Mouse (Mus musculus) adrenal gland, adult (tissue): Measurements from ENCODE around the gene Mknk1.
A peak's percentile ranks its signal among the peaks of the same experiment; 100 is the strongest.

Experiments used
- DNase-seq, 2 experiments: peaks; one replicate each; pipeline ENCODE4 v3.0.0; 2022 to 2023; ENCODE audit warnings: low spot score in 1 of 2; ENCODE audit not compliant: inconsistent age in 2 of 2

Gene Mknk1

DNA sequence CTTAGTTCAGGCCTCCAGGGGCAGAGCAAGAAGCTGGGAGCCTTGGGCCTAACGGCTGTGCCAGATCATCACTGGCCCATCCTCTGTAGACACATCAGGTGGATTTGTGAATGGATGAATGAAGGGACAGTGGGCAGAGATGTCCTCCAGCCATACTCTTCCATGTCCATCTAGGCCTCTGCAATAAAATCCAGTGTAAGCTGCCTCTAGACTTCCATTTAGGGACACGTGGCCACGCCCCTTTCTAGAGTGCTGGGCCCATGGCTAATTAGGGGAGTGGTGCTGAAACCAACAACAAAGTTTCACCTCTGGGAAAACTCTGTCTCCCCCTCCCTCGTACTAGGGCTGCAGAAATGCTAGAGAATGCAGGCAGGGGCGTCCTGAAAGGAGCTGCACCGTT, 51.1 kb downstream of the Mknk1 start:
- no peak for DNase-seq

DNA sequence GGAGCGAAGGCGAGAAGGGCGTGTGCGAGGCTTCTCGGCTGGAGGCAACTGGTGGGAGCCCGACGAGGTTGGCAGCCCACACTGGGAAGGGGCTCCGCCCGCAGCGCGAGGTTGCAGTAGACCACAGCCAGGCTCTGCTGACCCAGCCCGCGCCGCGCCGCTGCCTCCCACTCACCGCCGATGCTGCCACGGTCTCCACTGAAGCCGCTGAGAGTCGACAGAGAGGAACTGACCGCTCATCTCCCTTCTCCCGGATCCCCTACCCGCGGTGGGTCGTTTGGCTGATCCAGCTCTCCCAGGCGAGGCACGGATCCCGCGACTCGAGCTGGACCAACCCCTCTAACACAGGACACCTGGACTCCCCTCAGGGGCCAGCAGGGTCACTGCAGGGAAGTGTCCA, 51.6 kb downstream of the Mknk1 start, which contains the start of gene 6430628N08Rik:
Gene 6430628N08Rik, plus strand, starts transcription at position 113 of the 400 bp plus-strand sequence.
- no peak for DNase-seq

DNA sequence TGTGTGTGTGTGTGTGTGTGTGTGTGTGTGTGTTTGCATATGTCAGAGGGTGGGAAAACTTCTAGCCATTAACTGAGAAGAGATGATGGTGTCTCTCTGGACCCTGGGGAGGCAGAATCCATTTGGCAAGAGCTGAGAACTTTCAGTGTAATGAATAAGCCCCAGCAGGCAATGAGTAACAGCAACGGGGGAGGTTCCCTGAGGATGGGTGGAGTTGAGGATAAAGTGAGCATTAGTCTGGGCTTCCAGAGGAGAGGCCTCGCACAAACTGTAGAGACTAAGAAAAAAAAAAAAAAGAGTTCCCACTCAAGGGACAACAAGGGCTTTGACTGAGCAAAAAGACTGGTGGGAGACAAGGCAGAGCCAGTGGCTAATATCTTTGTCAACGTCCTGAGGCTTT, 55.3 kb downstream of the Mknk1 start:
- DNase-seq = no peak

DNA sequence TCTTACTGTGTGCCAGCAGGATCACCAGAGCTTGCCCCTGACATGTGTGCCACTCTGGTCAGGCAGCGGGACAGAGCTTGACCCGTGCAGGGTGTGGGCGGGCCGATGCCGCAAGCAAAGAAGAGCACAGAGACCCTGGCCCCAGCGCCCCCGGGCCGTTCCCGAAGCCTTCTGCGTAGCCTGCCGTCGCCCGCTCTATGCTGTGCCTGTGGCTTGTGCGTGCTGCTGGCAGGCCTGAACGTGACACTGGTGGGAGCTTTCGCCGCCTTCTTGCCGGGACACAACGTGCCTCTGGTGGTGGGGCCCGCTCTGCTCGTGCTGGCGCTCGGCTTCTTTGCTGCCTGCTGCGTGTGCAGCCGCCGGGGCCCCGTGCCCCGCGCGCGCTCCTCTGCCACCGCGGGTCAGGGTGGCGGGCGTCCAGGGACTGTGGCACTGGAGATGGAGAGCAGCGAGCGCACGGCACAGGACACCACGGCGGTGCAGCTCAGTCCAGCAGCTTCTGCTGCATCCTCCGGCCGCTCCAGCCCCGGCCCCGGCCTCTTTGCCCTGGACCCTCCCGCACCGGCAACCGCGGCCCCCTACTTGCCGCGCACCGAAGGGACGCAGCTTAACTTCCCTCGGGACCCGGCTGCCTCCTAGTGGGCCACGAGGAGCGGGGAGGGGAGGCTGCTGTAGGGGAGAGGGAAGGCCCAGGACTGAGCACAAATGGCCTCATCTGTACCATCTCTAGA, 59.1 kb downstream of the Mknk1 start:
- no peak for DNase-seq

DNA sequence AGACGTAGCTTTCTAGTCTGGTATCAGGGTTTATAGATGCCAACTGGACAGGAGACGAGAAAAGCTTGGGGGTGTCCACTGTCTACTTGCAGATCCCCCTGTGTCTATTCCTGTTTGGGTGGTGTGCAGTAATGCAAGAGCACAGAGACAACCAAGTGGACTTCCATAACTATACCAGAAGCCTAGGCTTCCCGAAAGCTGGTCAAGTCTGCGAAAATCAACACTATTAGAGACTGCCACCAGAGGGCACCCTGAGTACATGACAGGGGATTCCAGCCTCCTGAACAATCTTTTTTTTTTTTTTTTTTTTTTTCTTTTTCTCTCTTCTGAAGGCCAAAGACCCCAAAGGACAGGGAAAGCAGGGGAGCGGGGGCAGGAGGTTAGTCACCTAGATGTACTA, 63.8 kb downstream of the Mknk1 start:
- peak; percentile 67 to 90 for DNase-seq

DNA sequence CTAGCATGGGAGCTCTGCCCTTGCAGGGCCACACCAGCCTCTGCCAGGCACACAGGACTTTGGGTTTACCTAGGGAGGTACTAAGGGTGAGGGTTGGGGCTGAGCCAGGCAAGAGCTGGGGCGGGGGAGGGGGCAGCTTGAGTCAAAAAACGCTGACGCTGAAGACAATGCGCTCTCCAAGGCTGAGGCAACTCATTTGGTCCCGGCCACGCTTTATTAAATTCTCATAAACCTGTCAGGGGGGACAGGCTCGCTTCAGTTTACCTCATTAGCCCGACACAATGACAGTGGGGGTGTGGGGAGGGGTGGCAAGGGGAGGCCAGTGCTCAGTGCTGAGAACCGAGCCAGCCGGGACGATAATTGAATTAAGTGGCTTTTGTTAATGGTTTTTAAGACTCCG, 65.4 kb downstream of the Mknk1 start:
- DNase-seq = no peak

DNA sequence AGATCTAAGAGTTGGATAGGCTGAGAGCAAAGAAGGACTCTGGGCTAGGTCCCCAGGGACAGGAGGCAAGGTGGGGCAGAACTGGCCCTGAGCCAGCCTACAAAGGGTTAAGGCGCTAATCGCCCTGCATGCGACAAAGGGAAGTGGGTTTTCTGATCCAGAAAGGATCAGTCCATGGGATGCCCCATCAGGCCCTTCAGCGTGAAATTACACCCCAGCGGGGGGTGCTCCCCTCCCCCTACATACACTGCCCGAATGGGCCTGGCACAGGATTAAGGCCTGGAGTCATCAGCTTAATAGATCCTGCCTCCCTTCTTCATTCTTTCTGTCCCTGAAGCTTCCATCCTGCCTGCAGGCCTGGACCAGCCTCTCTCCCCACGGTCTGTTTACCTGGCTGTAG, 66.7 kb downstream of the Mknk1 start:
- DNase-seq = peak in 1 of 2 experiments; percentile 12

DNA sequence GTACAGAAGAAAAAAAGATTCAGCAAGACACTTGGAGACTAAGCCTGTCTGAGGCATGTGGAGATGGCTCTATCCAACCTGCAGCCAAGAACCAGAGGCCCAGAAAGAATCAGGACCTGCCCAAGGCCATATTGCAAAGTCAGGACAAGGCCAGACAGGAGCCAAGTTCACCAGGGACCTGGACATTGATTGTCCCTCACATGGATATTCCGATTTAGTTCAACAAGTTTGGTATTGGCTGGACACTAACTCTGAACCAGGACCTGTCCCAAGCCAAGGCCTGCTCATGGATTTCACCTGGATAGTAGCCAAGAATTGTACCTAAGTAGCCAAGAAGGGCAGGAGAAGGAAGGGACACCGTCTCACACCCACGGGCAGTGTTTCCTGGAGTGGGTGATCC, 67.8 kb downstream of the Mknk1 start:
- no peak for DNase-seq

DNA sequence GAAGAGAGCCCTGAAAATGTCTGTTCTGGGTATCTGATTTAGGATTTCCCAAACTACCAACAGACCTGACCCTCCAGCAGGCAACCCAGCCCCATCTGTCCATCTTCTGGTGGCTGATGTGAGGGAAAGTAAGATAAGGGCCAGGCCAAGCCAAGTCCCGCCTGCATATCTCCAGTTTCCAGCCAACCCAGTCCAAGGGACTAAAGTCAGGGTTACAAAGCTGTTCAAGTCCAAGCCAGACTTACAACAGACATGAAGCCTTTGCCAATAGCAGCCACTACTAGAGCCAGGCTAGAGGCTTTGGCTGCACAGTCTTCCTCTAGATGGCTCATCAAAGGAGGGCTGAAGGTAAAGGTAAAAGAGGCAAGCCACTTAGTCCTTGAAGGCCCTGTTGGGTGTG, 69.0 kb downstream of the Mknk1 start:
- DNase-seq = peak in 1 of 2 experiments; percentile 20

DNA sequence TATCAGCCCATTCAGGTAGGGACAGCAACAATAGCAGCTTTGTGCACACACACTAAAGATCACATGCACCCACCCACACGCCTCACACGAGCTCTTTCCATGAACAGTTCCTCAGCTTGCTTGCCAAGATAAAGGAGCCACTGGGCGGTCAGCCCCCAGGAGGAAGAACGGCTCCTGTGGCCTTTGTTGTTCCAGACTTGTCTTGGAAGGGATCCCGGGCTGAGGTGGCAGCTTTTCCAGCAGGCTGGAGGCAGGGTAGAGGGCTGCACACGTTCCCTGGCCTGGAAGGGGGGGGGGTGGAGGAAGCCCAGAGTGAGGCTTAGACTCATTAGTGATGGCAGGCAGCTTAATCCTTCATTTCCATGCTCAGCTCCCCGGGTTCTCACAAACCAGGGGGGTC, 69.6 kb downstream of the Mknk1 start:
- peak in 1 of 2 experiments; percentile 21 for DNase-seq

DNA sequence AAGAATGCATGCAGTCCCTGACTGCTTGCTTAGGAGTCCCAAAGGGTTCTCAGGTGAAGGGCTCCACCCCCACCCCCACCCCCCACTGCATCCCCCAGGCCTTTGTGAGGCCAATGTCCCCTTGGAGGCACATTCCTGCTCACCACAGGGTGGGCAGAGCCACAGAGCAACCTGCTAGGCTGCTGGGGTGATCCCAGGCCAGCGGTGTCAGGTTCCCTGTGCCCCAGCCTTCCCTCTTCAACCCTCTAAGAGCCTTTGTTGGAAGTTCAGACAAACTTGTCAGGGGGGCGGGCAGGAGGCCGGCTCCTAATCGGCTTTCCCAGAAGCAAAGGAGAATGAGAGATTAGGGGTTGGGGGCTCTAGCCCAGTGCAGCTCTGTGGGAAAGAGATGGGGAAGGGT, 72.6 kb downstream of the Mknk1 start:
- no peak for DNase-seq

DNA sequence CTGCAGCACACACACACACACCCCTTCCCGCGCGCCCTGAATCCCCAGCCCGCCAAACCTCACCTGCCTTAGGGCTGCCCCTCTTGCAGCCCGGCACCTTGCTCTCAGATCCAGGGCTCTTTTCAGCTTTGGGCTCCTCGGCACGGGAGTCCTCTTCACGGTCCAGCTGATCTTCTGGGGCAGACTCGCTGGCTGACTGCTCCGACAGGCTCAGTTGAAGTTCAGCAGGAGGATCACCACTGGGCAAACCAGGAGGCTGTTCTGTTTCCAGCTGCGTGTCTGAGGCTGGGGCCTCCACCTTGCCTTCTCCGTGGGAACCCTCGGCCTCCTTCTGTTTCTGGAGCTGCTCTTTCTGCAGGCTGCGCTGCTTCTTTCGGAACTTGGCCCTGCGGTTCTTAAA, 80.9 kb downstream of the Mknk1 start:
- DNase-seq = no peak

DNA sequence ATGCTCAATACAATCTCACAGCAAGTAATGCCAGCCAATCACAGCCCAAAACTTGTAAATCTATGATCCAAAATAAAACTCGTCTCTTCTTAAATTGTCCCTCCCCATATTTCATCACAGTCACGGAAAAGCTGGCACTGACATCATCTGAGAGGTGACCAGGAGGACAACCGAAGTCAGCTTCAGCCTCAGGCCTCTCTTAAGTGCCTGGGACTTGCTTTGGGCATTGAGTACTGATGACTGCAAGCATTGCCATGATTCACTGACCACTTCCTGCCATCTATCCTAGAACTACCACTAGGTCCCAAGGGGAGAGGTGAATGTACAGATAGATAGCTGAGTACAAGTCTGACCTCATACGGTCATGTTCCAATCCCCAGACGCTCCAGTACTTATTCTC, 83.7 kb downstream of the Mknk1 start:
- no peak for DNase-seq

DNA sequence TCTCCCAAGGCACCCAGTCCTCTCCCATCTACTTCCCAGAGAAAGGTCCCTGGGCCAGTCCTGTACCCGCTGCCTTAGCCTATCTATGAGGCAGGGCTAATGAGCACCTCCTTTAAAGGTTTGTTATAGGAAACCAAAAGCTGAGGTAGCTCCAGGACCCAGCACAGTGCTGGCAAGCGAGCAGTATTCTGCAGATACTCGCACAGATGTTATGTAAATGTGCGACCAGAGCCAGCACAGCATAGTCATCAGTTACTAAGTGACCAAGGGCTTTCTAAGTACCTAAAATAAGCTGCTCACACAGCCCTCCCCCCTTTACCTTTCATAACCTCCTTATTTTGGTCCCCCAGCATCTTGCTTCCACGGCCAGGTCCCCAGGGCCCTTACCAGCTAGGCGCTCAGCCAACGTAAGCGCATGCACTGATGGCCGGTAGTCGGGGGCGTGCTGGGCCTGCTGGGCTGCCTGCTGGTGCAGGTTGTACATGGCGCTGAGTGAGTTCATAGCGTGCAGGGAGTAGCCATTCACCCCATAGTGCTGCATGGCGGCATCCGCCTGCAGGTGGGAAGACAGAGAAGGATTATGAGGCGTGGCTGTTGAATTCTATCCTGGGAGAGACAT, 84.4 kb downstream of the Mknk1 start:
- no peak for DNase-seq

DNA sequence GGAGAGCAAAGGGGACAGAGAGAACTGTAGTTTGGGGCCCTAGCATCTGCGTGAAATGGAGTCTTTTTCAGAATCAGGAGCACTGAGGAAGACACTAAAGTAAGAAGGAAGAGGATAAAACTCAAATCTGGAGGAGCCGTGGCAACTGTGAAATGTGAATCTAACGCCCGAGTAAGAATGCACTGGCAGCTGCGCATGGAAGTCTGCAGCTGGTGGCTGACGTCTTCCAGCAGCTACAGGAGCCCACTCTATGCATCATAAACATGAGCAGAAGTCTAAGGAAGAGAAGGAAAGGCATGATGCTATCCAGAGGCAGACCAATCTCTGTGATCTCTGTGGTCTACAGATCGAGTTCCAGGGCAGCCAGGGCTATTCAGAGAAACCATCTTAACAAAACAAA, 88.6 kb downstream of the Mknk1 start:
- DNase-seq = no peak
